Mouse (Mus musculus) bone marrow, adult 2 months (tissue): Measurements from ENCODE around the gene Tmem108.

Experiments used
- CTCF ChIP-seq: fragments of 200-500 bp; IDR thresholded peaks from 2 replicates; pipeline ENCODE4 v1.5.1; 2011; ENCODE audit warnings: low read length, control low read depth; ENCODE audit not compliant: control insufficient read depth, insufficient read depth
- POLR2A ChIP-seq: fragments of 200-500 bp; IDR thresholded peaks from 2 replicates; pipeline ENCODE4 v1.6.1; 2011; ENCODE audit warnings: low read depth, mild to moderate bottlenecking, control low read depth, low read length, borderline replicate concordance; ENCODE audit not compliant: control insufficient read depth

DNA sequence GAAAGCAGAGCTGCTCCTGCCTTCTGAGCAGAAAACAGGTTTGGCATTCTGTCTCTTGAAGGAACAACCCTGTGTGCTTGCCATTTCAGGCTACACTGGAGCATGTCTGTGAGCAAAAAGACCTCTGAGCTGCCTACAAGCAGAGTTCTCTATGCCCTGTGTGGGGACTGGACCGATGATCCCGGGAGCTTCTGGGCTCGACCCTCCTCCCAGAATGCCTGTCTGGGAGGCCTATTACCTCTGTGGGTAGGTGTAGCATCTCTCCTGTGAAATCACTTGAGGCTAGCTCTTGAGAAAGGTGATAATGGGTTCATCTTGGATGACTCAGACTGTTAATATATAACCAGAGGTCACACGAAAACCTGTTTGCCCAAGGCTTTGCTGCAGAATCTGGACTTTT, 19.0 kb upstream of the Tmem108 start:
- TF ChIP-seq CTCF (no peak), POLR2A (no peak)
